Mouse (Mus musculus) E14TG2a.4 (cell line): ENCODE data around the gene Nedd4.
A peak's percentile ranks its signal among the peaks of the same experiment; 100 is the strongest.

ENCODE experiments used
- H3K27me3 ChIP-seq: 2 replicates; pipeline ENCODE4 v1.6.1; 2014; ENCODE audit warnings: low read length, control low read depth; ENCODE audit not compliant: insufficient read depth
- H3K36me3 ChIP-seq: 2 replicates; pipeline ENCODE4 v1.6.1; 2014; ENCODE audit warnings: low read length, control low read depth; ENCODE audit not compliant: insufficient read depth
- H3K4me1 ChIP-seq: replicated peaks from 2 replicates; pipeline ENCODE4 v1.6.1; 2014; ENCODE audit warnings: low read depth, low read length, control low read depth
- H3K4me3 ChIP-seq: replicated peaks from 2 replicates; pipeline ENCODE4 v1.5.1; 2014; ENCODE audit warnings: mild to moderate bottlenecking, low read length
- H3K9me3 ChIP-seq: 2 replicates; pipeline ENCODE4 v1.6.1; 2014; ENCODE audit warnings: low read length, control low read depth
- CTCF ChIP-seq: conservative IDR thresholded peaks from 2 replicates; pipeline ENCODE4 v1.5.1; 2014; ENCODE audit warnings: low read length
- NANOG ChIP-seq: IDR thresholded peaks from 2 replicates; pipeline ENCODE4 v1.6.1; 2014; ENCODE audit warnings: borderline replicate concordance, low read length, mixed read lengths
- POU5F1 ChIP-seq: IDR thresholded peaks from 2 replicates; pipeline ENCODE4 v1.6.1; 2014; ENCODE audit warnings: low read length, borderline replicate concordance

Nedd4 gene

GRCm38 (mm10) chr9:72791681-72792080 lies 129.5 kb downstream of the Nedd4 start:
- H3K4me1 ChIP-seq, result peaks cover 62% of the 10 kb centered on the region
- no peaks in the 10 kb centered on the region for H3K27me3 ChIP-seq
- no peaks in the 10 kb centered on the region for H3K9me3 ChIP-seq
- H3K4me3 ChIP-seq, result peak overlapping the region; percentile 57
- TF ChIP-seq POU5F1, result no peak
- no peak for TF ChIP-seq NANOG
- no peak for TF ChIP-seq CTCF
- no peaks in the 10 kb centered on the region for H3K36me3 ChIP-seq

- peaks cover 38% of the 10 kb centered on the region for H3K4me1 ChIP-seq
- no peak overlapping the region for H3K4me3 ChIP-seq
- peaks cover 9% of the 10 kb centered on the region for H3K27me3 ChIP-seq
- TF ChIP-seq POU5F1 (no peak), CTCF (no peak), NANOG (no peak)
- H3K36me3 ChIP-seq, result no peaks in the 10 kb centered on the region
- H3K9me3 ChIP-seq, result no peaks in the 10 kb centered on the region
Observed at GRCm38 (mm10) chr9:72795243-72795642, 133.1 kb downstream of the Nedd4 start.

GRCm38 (mm10) chr9:72797136-72797621 lies 135.0 kb downstream of the Nedd4 start:
- TF ChIP-seq NANOG (no peak), POU5F1 (no peak), CTCF (no peak)
- H3K9me3 ChIP-seq, result no peaks in the 10 kb centered on the region
- peaks cover 25% of the 10 kb centered on the region for H3K4me1 ChIP-seq
- 0 out of 2 replicates have a peak overlapping the region, but pooled peaks have one; percentile 37 for H3K4me3 ChIP-seq
- H3K36me3 ChIP-seq, result no peaks in the 10 kb centered on the region
- peaks cover 22% of the 10 kb centered on the region for H3K27me3 ChIP-seq
